Mouse (Mus musculus) myocyte (in vitro differentiated cells): ENCODE data around the gene Higd1c. TPM values are rescaled to one million over a fixed set of nuclear protein-coding genes. Genes with fewer than 3 reads are reported as not detected.

ENCODE experiments used
- H3K27me3 ChIP-seq: one replicate; pipeline ENCODE4 v1.6.1; 2011; ENCODE audit not compliant: control insufficient read depth, insufficient read depth, insufficient read length
- H3K36me3 ChIP-seq: one replicate; pipeline ENCODE4 v1.6.1; 2011; ENCODE audit not compliant: control insufficient read depth, insufficient read depth
- H3K4me2 ChIP-seq: one replicate; pipeline ENCODE4 v1.6.1; 2011; ENCODE audit warnings: low read depth, control low read depth
- H3K4me3 ChIP-seq: one replicate; pipeline ENCODE4 v1.5.1; 2011; ENCODE audit warnings: mild to moderate bottlenecking, control low read depth, moderate library complexity
- H3K79me2 ChIP-seq: one replicate; pipeline ENCODE4 v1.6.1; 2011; ENCODE audit not compliant: control insufficient read depth, insufficient read depth
- H3ac ChIP-seq: one replicate; pipeline ENCODE4 v1.6.1; 2011; ENCODE audit not compliant: control insufficient read depth, insufficient read length
- CEBPB ChIP-seq: IDR thresholded peaks from 2 replicates; pipeline ENCODE4 v1.6.1; 2011; ENCODE audit warnings: mild to moderate bottlenecking, moderate library complexity; ENCODE audit not compliant: poor library complexity, insufficient read depth, severe bottlenecking
- E2F4 ChIP-seq: IDR thresholded peaks from one replicate; pipeline ENCODE4 v1.6.1; 2011; ENCODE audit warnings: mild to moderate bottlenecking, control low read depth, moderate library complexity; ENCODE audit not compliant: insufficient read depth
- MAX ChIP-seq: IDR thresholded peaks from one replicate; pipeline ENCODE4 v1.6.1; 2011; ENCODE audit warnings: low read depth, mild to moderate bottlenecking, control low read depth
- MYOD1 ChIP-seq, 3 experiments: IDR thresholded peaks; one replicate each; pipeline ENCODE4 v1.6.1; 2011; ENCODE audit warnings: control low read depth in 2 of 3, low read depth in 2 of 3, mild to moderate bottlenecking in 2 of 3, moderate library complexity in 1 of 3; ENCODE audit not compliant: insufficient read length in 2 of 3, control insufficient read depth in 1 of 3
- MYOG ChIP-seq, 3 experiments: IDR thresholded peaks; one replicate each; pipeline ENCODE4 v1.6.1; 2011; ENCODE audit warnings: control low read depth in 2 of 3, low read depth in 2 of 3, mild to moderate bottlenecking in 2 of 3; ENCODE audit not compliant: insufficient read length in 2 of 3, control insufficient read depth in 1 of 3, insufficient read depth in 1 of 3
- POLR2A ChIP-seq: IDR thresholded peaks from one replicate; pipeline ENCODE4 v1.6.1; 2011; ENCODE audit warnings: low read depth, mild to moderate bottlenecking, control low read depth, moderate library complexity; ENCODE audit not compliant: insufficient read length
- POLR2AphosphoS2 ChIP-seq: IDR thresholded peaks from one replicate; pipeline ENCODE4 v1.6.1; 2011; ENCODE audit warnings: low read depth, control low read depth; ENCODE audit not compliant: insufficient read length
- REST ChIP-seq: IDR thresholded peaks from one replicate; pipeline ENCODE4 v1.6.1; 2011; ENCODE audit warnings: mild to moderate bottlenecking, control low read depth, moderate library complexity; ENCODE audit not compliant: insufficient read depth, insufficient read length
- SRF ChIP-seq: IDR thresholded peaks from one replicate; pipeline ENCODE4 v1.6.1; 2011; ENCODE audit warnings: low read depth; ENCODE audit not compliant: control insufficient read depth, insufficient read length
- TCF12 ChIP-seq: IDR thresholded peaks from one replicate; pipeline ENCODE4 v1.6.1; 2011; ENCODE audit warnings: mild to moderate bottlenecking, control low read depth; ENCODE audit not compliant: poor library complexity, insufficient read depth, severe bottlenecking
- TCF3 ChIP-seq: IDR thresholded peaks from one replicate; pipeline ENCODE4 v1.6.1; 2011; ENCODE audit warnings: low read depth, control low read depth; ENCODE audit not compliant: insufficient read length
- USF1 ChIP-seq: IDR thresholded peaks from one replicate; pipeline ENCODE4 v1.6.1; 2011; ENCODE audit warnings: low read depth, mild to moderate bottlenecking, control low read depth, moderate library complexity
- polyA plus RNA-seq: library from polyadenylated mRNA; unstranded; fragments of >200 nt; fragmentation: generic; extraction: Trizol; gene quantifications from one replicate; pipeline ENCODE4 v1.2.1, GENCODE M21; 2012; ENCODE audit warnings: missing spikeins

Higd1c gene
- polyA plus RNA-seq, 1 experiment = not detected

DNA sequence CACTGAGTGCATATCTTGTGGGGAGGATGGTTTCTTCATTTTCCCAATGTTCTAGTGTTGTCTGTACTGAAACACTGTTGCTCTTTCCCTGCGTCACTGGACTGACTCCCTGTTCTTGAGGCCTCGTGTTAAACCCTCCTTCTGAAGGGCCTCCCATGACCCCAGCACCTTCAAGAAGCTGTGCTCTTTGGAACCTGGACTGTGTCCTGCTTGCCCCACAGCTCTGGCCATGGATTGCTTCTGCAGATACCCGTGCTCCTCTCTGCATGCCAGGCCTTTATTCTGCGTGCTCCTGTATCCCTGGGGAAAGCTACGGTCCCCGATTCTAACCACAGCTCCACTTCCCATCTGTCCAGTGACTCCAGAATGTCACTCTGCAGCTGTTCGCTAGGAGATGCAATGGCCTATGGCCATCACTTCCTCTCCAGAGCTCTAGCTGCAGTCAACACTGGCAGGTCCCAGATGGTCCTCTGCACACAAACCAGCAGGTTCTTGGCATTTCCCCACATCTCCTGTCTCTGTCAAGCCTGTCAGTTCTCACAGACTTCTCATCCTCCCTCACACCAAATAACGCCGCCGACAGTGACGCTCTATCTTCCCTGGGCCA is 65.7 kb downstream of the Higd1c start:
- TF ChIP-seq CEBPB (no peak), MAX (no peak), SRF (no peak), POLR2A (no peak), E2F4 (no peak), POLR2AphosphoS2 (no peak), MYOD1 (IDR thresholded peaks at IDR 0.05; ENCODE audit: control insufficient read depth in 1 of 3, insufficient read length in 2 of 3, low read depth in 2 of 3) (peak in 2 of 3 experiments; percentile 66 to 89), TCF12 (no peak), MYOG (IDR thresholded peaks at IDR 0.05; ENCODE audit: control insufficient read depth in 1 of 3, insufficient read depth in 1 of 3, insufficient read length in 2 of 3, low read depth in 2 of 3) (peak; percentile 28 to 84 (median 83)), REST (no peak), TCF3 (peak; percentile 18), USF1 (no peak)
- no peaks in the 10 kb centered on the region for H3K79me2 ChIP-seq

DNA sequence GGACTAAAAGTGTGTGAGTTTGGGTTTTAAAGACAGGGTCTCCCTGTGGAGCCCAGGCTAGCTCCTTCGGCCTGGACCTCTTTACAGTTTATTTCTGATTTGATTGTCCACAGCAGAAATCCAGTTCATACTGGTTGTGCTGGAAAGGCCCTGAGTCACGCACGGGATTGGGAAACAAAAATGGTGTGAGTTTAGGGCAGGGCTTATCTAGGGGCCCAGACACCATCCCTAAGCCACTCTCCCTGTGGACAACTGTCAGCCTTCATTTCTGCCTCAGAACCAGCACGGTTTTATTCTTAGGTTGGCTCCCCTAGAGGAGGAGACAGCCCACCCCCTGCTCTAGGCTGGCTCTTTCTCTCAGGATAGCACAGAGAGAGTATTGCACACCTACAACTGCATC is 68.9 kb downstream of the Higd1c start:
- no peak for TF ChIP-seq CEBPB
- TF ChIP-seq POLR2AphosphoS2 = no peak
- TF ChIP-seq TCF12 = no peak
- TF ChIP-seq MYOD1 (IDR thresholded peaks at IDR 0.05; ENCODE audit: control insufficient read depth in 1 of 3, insufficient read length in 2 of 3, low read depth in 2 of 3) = no peak
- TF ChIP-seq SRF = no peak
- TF ChIP-seq USF1 = no peak
- TF ChIP-seq E2F4 = no peak
- TF ChIP-seq POLR2A = no peak
- TF ChIP-seq REST = no peak
- TF ChIP-seq MYOG (IDR thresholded peaks at IDR 0.05; ENCODE audit: control insufficient read depth in 1 of 3, insufficient read depth in 1 of 3, insufficient read length in 2 of 3, low read depth in 2 of 3) = no peak
- no peak for TF ChIP-seq MAX
- no peak for TF ChIP-seq TCF3
- Histone ChIP-seq H3ac (no peak overlapping the region), H3K4me3 (no peak overlapping the region), H3K27me3 (no peaks in the 10 kb centered on the region), H3K36me3 (no peaks in the 10 kb centered on the region), H3K79me2 (no peaks in the 10 kb centered on the region), H3K4me2 (no peak overlapping the region)

More for the DNA sequence above, 65.7 kb downstream of the Higd1c start:
- Histone ChIP-seq H3K36me3 (no peaks in the 10 kb centered on the region), H3K27me3 (no peaks in the 10 kb centered on the region), H3ac (no peak overlapping the region), H3K4me3 (no peak overlapping the region), H3K4me2 (no peak overlapping the region)

Other genes starting within 250 kb of the Higd1c start
- 21.9 TPM for gene Atf1, start 136.7 kb upstream of the Higd1c start, polyA plus RNA-seq
- not detected for gene Tmprss12, start 83.7 kb upstream of the Higd1c start, polyA plus RNA-seq
- gene Mettl7a1, start 60.4 kb upstream of the Higd1c start, polyA plus RNA-seq = 9.4 TPM
- gene Mettl7a3, start 29.6 kb upstream of the Higd1c start, polyA plus RNA-seq = not detected
- not detected for gene Methig1, start 11.4 kb upstream of the Higd1c start, polyA plus RNA-seq
- not detected for gene Mettl7a2, start 11.3 kb upstream of the Higd1c start, polyA plus RNA-seq
- gene Gm5475, start 57.6 kb downstream of the Higd1c start, polyA plus RNA-seq = 0.05 TPM
- 48.2 TPM for gene Slc11a2, start 60.5 kb downstream of the Higd1c start, polyA plus RNA-seq
- 24.8 TPM for gene Letmd1, start 104.5 kb downstream of the Higd1c start, polyA plus RNA-seq
- 9.2 TPM for gene Csrnp2, start 130.9 kb downstream of the Higd1c start, polyA plus RNA-seq
- gene Tfcp2, start 187.5 kb downstream of the Higd1c start, polyA plus RNA-seq = 15.0 TPM
- 7.7 TPM for gene Pou6f1, start 235.4 kb downstream of the Higd1c start, polyA plus RNA-seq